Mouse (Mus musculus) CH12.LX (cell line): ENCODE measurements at regions not wholly inside any gene's neighbourhood (a gene's known extent, or its start where the extent isn't known, plus 50 kb on each side); places are given as distances from the start of the nearest gene placed in this dataset.
"Not testable (repeated sequence)": the region's sequence is repeated elsewhere in the genome, so short reads cannot be mapped to it uniquely, and the experiment has no call there.

ENCODE experiments used
- E2F4 ChIP-seq: IDR thresholded peaks from 2 replicates; pipeline ENCODE4 v1.6.1; 2011; ENCODE audit warnings: low read depth, low read length, improper control_type of control experiment; ENCODE audit not compliant: insufficient replicate concordance
- POLR2A ChIP-seq: IDR thresholded peaks from 2 replicates; pipeline ENCODE4 v1.6.1; 2011; ENCODE audit warnings: low read depth, mild to moderate bottlenecking, improper control_type of control experiment, low read length
- POLR2AphosphoS2 ChIP-seq: IDR thresholded peaks from 2 replicates; pipeline ENCODE4 v1.6.1; 2011; ENCODE audit warnings: low read depth, low read length, improper control_type of control experiment

- TF ChIP-seq POLR2AphosphoS2, POLR2A, E2F4: not testable (repeated sequence)
Measured at GRCm38 (mm10) chr6:9643456-9643855, 695.2 kb downstream of the Nxph1 start.
